Mouse (Mus musculus) forebrain, embryonic 14.5 days (tissue): ENCODE data around the gene C030005K15Rik. TPM values are rescaled to one million over a fixed set of nuclear protein-coding genes. Genes with fewer than 3 reads are reported as not detected.

ENCODE experiments used
- ATAC-seq: fragments of 200-750 bp; cut with Nextera tagmentation; 2 replicates; pipeline ENCODE4 v1.8.0; 2017; ENCODE audit warnings: mild to moderate bottlenecking, moderate library complexity
- DNase-seq: peaks from one replicate; pipeline ENCODE4 v3.0.0-alpha.2; 2015; ENCODE audit warnings: low spot score
- H3K27ac ChIP-seq: fragments of 300-500 bp; sonication (generic); 2 replicates; pipeline ENCODE4 v1.5.1; 2014; ENCODE audit warnings: low read depth, mild to moderate bottlenecking, control low read depth, low read length, moderate library complexity
- H3K27me3 ChIP-seq: fragments of 300-500 bp; sonication (generic); replicated peaks from 2 replicates; pipeline ENCODE4 v1.6.1; 2014; ENCODE audit warnings: low read length, control low read depth, mixed read lengths; ENCODE audit not compliant: control insufficient read depth, insufficient read depth
- H3K36me3 ChIP-seq: fragments of 300-500 bp; sonication (generic); 2 replicates; pipeline ENCODE4 v1.6.1; 2014; ENCODE audit warnings: low read length, control low read depth; ENCODE audit not compliant: control insufficient read depth, insufficient read depth
- H3K4me1 ChIP-seq: fragments of 300-500 bp; sonication (generic); 2 replicates; pipeline ENCODE4 v1.6.1; 2014; ENCODE audit warnings: antibody characterized with exemption, low read length, control low read depth; ENCODE audit not compliant: control insufficient read depth, insufficient read depth
- H3K4me2 ChIP-seq: fragments of 300-500 bp; sonication (generic); 2 replicates; pipeline ENCODE4 v1.6.1; 2014; ENCODE audit warnings: mild to moderate bottlenecking, control low read depth, low read length
- H3K4me3 ChIP-seq: fragments of 300-500 bp; sonication (generic); 2 replicates; pipeline ENCODE4 v1.5.1; 2014; ENCODE audit warnings: low read depth, low read length, control low read depth
- H3K9ac ChIP-seq: fragments of 300-500 bp; sonication (generic); 2 replicates; pipeline ENCODE4 v1.6.1; 2014; ENCODE audit warnings: mild to moderate bottlenecking, low read length, control low read depth, moderate library complexity
- H3K9me3 ChIP-seq: fragments of 300-500 bp; sonication (generic); replicated peaks from 2 replicates; pipeline ENCODE4 v1.6.1; 2016; ENCODE audit warnings: low read length, control low read depth, mixed read lengths; ENCODE audit not compliant: control insufficient read depth
- polyA plus RNA-seq: library from polyadenylated mRNA; unstranded; fragments of >200 nt; fragmentation: Nextera tagmentation; extraction: Ambion mirVana; gene quantifications from 2 replicates; pipeline ENCODE4 v1.2.1, GENCODE M21; 2014

C030005K15Rik gene
- polyA plus RNA-seq, 1 experiment from 2014 or later, result not detected

DNA sequence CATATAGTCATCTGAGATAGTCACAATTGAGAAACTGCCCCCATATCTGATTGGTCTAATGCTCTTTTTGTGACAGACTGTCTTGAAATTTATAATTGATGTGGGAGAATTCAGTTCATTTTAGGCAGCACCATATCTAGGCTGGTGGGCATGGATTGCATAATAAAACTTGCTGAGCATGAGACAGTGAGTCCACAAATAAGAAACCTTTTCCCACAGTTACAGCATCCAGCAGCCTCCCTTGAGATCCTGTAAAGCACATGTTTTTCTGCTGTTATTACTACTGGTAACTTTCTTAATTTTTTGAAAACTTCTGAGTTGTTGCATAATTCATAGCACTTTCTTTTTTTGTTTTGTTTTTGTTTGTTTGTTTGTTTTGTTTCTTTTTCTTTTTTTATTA, 43.6 kb downstream of the C030005K15Rik start:
- H3K9ac ChIP-seq, result no peak overlapping the region
- no peak overlapping the region for H3K27ac ChIP-seq
- ATAC-seq (no peak), DNase-seq (no peak)
- no peaks in the 10 kb centered on the region for H3K4me1 ChIP-seq
- no peaks in the 10 kb centered on the region for H3K9me3 ChIP-seq
- no peak overlapping the region for H3K4me3 ChIP-seq
- no peaks in the 10 kb centered on the region for H3K27me3 ChIP-seq
- H3K36me3 ChIP-seq, result no peaks in the 10 kb centered on the region
- H3K4me2 ChIP-seq, result no peak overlapping the region

Other genes starting within 250 kb of the C030005K15Rik start
- gene Dcn, start 247.1 kb downstream of the C030005K15Rik start, polyA plus RNA-seq, result 73.9 and 92.3 TPM in 2 replicates
- 27.6 and 30.8 TPM in 2 replicates for gene Lum, start 161.6 kb downstream of the C030005K15Rik start, polyA plus RNA-seq
- not detected in 2 replicates for gene Kera, start 119.9 kb downstream of the C030005K15Rik start, polyA plus RNA-seq
- 0.94 and 1.0 TPM in 2 replicates for gene Epyc, start 82.7 kb downstream of the C030005K15Rik start, polyA plus RNA-seq
- gene Ccer1, start 33.7 kb downstream of the C030005K15Rik start, polyA plus RNA-seq, result not detected in 2 replicates